Mouse (Mus musculus) MEL (cell line): ENCODE measurements at regions not wholly inside any gene's neighbourhood (a gene's known extent, or its start where the extent isn't known, plus 50 kb on each side); places are given as distances from the start of the nearest gene placed in this dataset.

Source experiments
- DNase-seq: peaks from one replicate; pipeline ENCODE4 v3.0.0; 2011; ENCODE audit warnings: low read depth, low spot score
- H3K27ac ChIP-seq: 2 replicates; pipeline ENCODE4 v1.5.1; 2012; ENCODE audit warnings: low read depth, mild to moderate bottlenecking, control low read depth, low read length, moderate library complexity; ENCODE audit not compliant: control insufficient read depth
- H3K27me3 ChIP-seq, 2 experiments: fragments of 150-350 bp in 1 of 2; sonication (generic) in 1 of 2; 2 replicates each; pipeline ENCODE4 v1.6.1; 2012; ENCODE audit warnings: low read length in 2 of 2, mild to moderate bottlenecking in 2 of 2, improper control_type of control experiment in 1 of 2, moderate library complexity in 1 of 2; ENCODE audit not compliant: insufficient read depth in 2 of 2, control insufficient read depth in 1 of 2
- H3K36me3 ChIP-seq, 2 experiments: 2 replicates each; pipeline ENCODE4 v1.6.1; 2012 to 2014; ENCODE audit warnings: low read length in 2 of 2, improper control_type of control experiment in 1 of 2, inconsistent platforms in 1 of 2, mild to moderate bottlenecking in 1 of 2; ENCODE audit not compliant: insufficient read depth in 2 of 2, control insufficient read depth in 1 of 2
- H3K4me1 ChIP-seq, 2 experiments: fragments of 150-350 bp in 1 of 2; sonication (generic) in 1 of 2; 2 replicates each; pipeline ENCODE4 v1.6.1; 2012; ENCODE audit warnings: low read length in 2 of 2, improper control_type of control experiment in 1 of 2, mild to moderate bottlenecking in 1 of 2; ENCODE audit not compliant: insufficient read depth in 2 of 2, control insufficient read depth in 1 of 2
- H3K4me3 ChIP-seq, 2 experiments: fragments of 150-350 bp in 1 of 2; sonication (generic) in 1 of 2; 2 replicates each; pipeline ENCODE4 v1.5.1; 2012; ENCODE audit warnings: low read depth in 2 of 2, low read length in 2 of 2, mild to moderate bottlenecking in 2 of 2, moderate library complexity in 2 of 2, control low read depth in 1 of 2, improper control_type of control experiment in 1 of 2; ENCODE audit not compliant: control insufficient read depth in 1 of 2, insufficient read depth in 1 of 2
- H3K79me2 ChIP-seq: 2 replicates; pipeline ENCODE4 v1.6.1; 2012; ENCODE audit warnings: mild to moderate bottlenecking, low read length, moderate library complexity; ENCODE audit not compliant: control insufficient read depth, poor library complexity, insufficient read depth
- H3K9ac ChIP-seq: 2 replicates; pipeline ENCODE4 v1.6.1; 2012; ENCODE audit warnings: low read depth, mild to moderate bottlenecking, control low read depth, low read length, moderate library complexity; ENCODE audit not compliant: control insufficient read depth, poor library complexity, severe bottlenecking
- H3K9me3 ChIP-seq: fragments of 150-350 bp; sonication (generic); replicated peaks from 2 replicates; pipeline ENCODE4 v1.6.1; 2012; ENCODE audit warnings: mild to moderate bottlenecking, low read length, improper control_type of control experiment, moderate library complexity; ENCODE audit not compliant: insufficient read depth
- BHLHE40 ChIP-seq: IDR thresholded peaks from 2 replicates; pipeline ENCODE4 v1.6.1; 2012; ENCODE audit warnings: low read depth, mild to moderate bottlenecking, inconsistent platforms, low read length, improper control_type of control experiment, borderline replicate concordance
- CHD1 ChIP-seq: IDR thresholded peaks from 2 replicates; pipeline ENCODE4 v1.6.1; 2012; ENCODE audit warnings: low read depth, mild to moderate bottlenecking, inconsistent platforms, low read length, improper control_type of control experiment
- CHD2 ChIP-seq: IDR thresholded peaks from 2 replicates; pipeline ENCODE4 v1.6.1; 2011; ENCODE audit warnings: low read length, improper control_type of control experiment
- ELF1 ChIP-seq: IDR thresholded peaks from 2 replicates; pipeline ENCODE4 v1.6.1; 2014; ENCODE audit warnings: low read depth, mild to moderate bottlenecking, inconsistent platforms, low read length, improper control_type of control experiment, moderate library complexity
- ETS1 ChIP-seq: IDR thresholded peaks from 2 replicates; pipeline ENCODE4 v1.6.1; 2012; ENCODE audit warnings: low read depth, mild to moderate bottlenecking, inconsistent platforms, low read length, improper control_type of control experiment, moderate library complexity
- GABPA ChIP-seq: IDR thresholded peaks from 2 replicates; pipeline ENCODE4 v1.6.1; 2012; ENCODE audit warnings: low read depth, mild to moderate bottlenecking, inconsistent platforms, low read length, improper control_type of control experiment, moderate library complexity
- GATA1 ChIP-seq: IDR thresholded peaks from 2 replicates; pipeline ENCODE4 v1.6.1; 2011; ENCODE audit warnings: low read depth, low read length, improper control_type of control experiment
- HCFC1 ChIP-seq: IDR thresholded peaks from 2 replicates; pipeline ENCODE4 v1.6.1; 2012; ENCODE audit warnings: low read depth, mild to moderate bottlenecking, inconsistent platforms, low read length, improper control_type of control experiment, moderate library complexity
- JUND ChIP-seq: IDR thresholded peaks from 2 replicates; pipeline ENCODE4 v1.6.1; 2011; ENCODE audit warnings: low read depth, mild to moderate bottlenecking, improper control_type of control experiment, low read length
- KAT2A ChIP-seq: conservative IDR thresholded peaks from 2 replicates; pipeline ENCODE4 v1.6.1; 2012; ENCODE audit warnings: low read depth, low read length, improper control_type of control experiment, inconsistent platforms
- MAFK ChIP-seq: IDR thresholded peaks from 2 replicates; pipeline ENCODE4 v1.6.1; 2011; ENCODE audit warnings: low read depth, mild to moderate bottlenecking, low read length, improper control_type of control experiment, borderline replicate concordance
- MAX ChIP-seq: IDR thresholded peaks from 2 replicates; pipeline ENCODE4 v1.6.1; 2011; ENCODE audit warnings: low read length, improper control_type of control experiment
- MXI1 ChIP-seq: IDR thresholded peaks from 2 replicates; pipeline ENCODE4 v1.6.1; 2011; ENCODE audit warnings: mild to moderate bottlenecking, low read depth, low read length, improper control_type of control experiment
- MYB ChIP-seq: IDR thresholded peaks from 2 replicates; pipeline ENCODE4 v1.6.1; 2011; ENCODE audit warnings: mild to moderate bottlenecking, low read depth, low read length, improper control_type of control experiment
- NELFE ChIP-seq: IDR thresholded peaks from 2 replicates; pipeline ENCODE4 v1.6.1; 2011; ENCODE audit warnings: low read depth, low read length, improper control_type of control experiment
- POLR2AphosphoS2 ChIP-seq: IDR thresholded peaks from 2 replicates; pipeline ENCODE4 v1.6.1; 2011; ENCODE audit warnings: low read length, improper control_type of control experiment
- POLR2AphosphoS5 ChIP-seq: IDR thresholded peaks from 2 replicates; pipeline ENCODE4 v1.6.1; 2012; ENCODE audit warnings: low read depth, borderline replicate concordance, mild to moderate bottlenecking, inconsistent platforms, low read length, moderate library complexity, mixed read lengths
- RCOR1 ChIP-seq: IDR thresholded peaks from 2 replicates; pipeline ENCODE4 v1.6.1; 2012; ENCODE audit warnings: low read depth, mild to moderate bottlenecking, inconsistent platforms, low read length, improper control_type of control experiment
- SIN3A ChIP-seq: IDR thresholded peaks from 2 replicates; pipeline ENCODE4 v1.6.1; 2012; ENCODE audit warnings: low read length, improper control_type of control experiment, inconsistent platforms
- SMC3 ChIP-seq: IDR thresholded peaks from 2 replicates; pipeline ENCODE4 v1.6.1; 2011; ENCODE audit warnings: low read depth, low read length, improper control_type of control experiment
- TBP ChIP-seq: IDR thresholded peaks from 2 replicates; pipeline ENCODE4 v1.8.0; 2011; ENCODE audit warnings: low read depth, low read length, improper control_type of control experiment
- TCF12 ChIP-seq: IDR thresholded peaks from 2 replicates; pipeline ENCODE4 v1.6.1; 2014; ENCODE audit warnings: low read depth, mild to moderate bottlenecking, inconsistent platforms, low read length, improper control_type of control experiment, moderate library complexity
- USF1 ChIP-seq: IDR thresholded peaks from 2 replicates; pipeline ENCODE4 v1.6.1; 2014; ENCODE audit warnings: low read depth, mild to moderate bottlenecking, inconsistent platforms, low read length, improper control_type of control experiment, moderate library complexity
- USF2 ChIP-seq, 2 experiments: IDR thresholded peaks; 2 replicates each; pipeline ENCODE4 v1.6.1; 2011 to 2012; ENCODE audit warnings: improper control_type of control experiment in 2 of 2, low read length in 2 of 2, borderline replicate concordance in 1 of 2, inconsistent platforms in 1 of 2, low read depth in 1 of 2, mild to moderate bottlenecking in 1 of 2; ENCODE audit not compliant: insufficient read depth in 1 of 2
- ZKSCAN1 ChIP-seq: IDR thresholded peaks from 2 replicates; pipeline ENCODE4 v1.6.1; 2012; ENCODE audit warnings: low read depth, mild to moderate bottlenecking, inconsistent platforms, low read length, improper control_type of control experiment, moderate library complexity
- ZMIZ1 ChIP-seq: IDR thresholded peaks from 2 replicates; pipeline ENCODE4 v1.6.1; 2012; ENCODE audit warnings: low read depth, mild to moderate bottlenecking, inconsistent platforms, low read length, improper control_type of control experiment, moderate library complexity
- ZNF384 ChIP-seq: IDR thresholded peaks from 2 replicates; pipeline ENCODE4 v1.6.1; 2012; ENCODE audit warnings: low read depth, mild to moderate bottlenecking, inconsistent platforms, low read length, improper control_type of control experiment

- TF ChIP-seq GATA1 (no peak), SMC3 (no peak), SIN3A (no peak), POLR2AphosphoS5 (no peak), MAFK (no peak), TBP (no peak), CHD2 (no peak), TCF12 (no peak), RCOR1 (no peak), USF2 (IDR thresholded peaks at IDR 0.05; ENCODE audit: borderline replicate concordance in 1 of 2, insufficient read depth in 1 of 2, low read depth in 1 of 2, low read length in 2 of 2) (no peak), ETS1 (no peak), ZMIZ1 (no peak)
- TF ChIP-seq, all 39 proteins: peak for 0
- H3K36me3 ChIP-seq = no peaks in the 10 kb centered on the region
- H3K79me2 ChIP-seq = no peaks in the 10 kb centered on the region
- H3K27ac ChIP-seq = no peak overlapping the region
- no peak overlapping the region for H3K4me3 ChIP-seq
- H3K27me3 ChIP-seq = no peaks in the 10 kb centered on the region
- no peaks in the 10 kb centered on the region for H3K9me3 ChIP-seq
- no peak overlapping the region for H3K9ac ChIP-seq
- H3K4me1 ChIP-seq = no peaks in the 10 kb centered on the region
- DNase-seq = no peak
These were observed 181.2 kb downstream of the Ackr3 start for GRCm38 (mm10) chr1:90385024-90385423.

DNA sequence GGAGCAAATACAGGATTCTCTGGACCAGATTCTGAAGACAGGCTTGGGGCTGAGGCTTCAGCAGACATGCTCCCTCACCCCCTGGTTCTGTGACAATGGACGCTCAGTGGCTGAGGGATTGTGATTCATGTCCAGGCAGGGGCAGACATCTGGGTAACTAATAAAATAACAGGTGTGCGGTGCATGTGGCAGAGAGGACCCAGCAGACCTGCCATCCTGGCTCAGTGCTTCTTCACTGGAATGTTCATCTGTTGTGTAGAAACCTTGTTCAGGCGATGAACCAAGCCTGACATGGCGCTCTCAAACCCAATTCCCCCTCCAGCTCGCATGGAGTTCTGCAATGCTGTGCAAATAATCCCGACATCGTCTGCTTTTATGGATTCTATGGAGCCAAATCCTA lies 183.0 kb downstream of the Ackr3 start:
- DNase-seq = no peak
- H3K9ac ChIP-seq = no peak overlapping the region
- no peaks in the 10 kb centered on the region for H3K79me2 ChIP-seq
- no peak for TF ChIP-seq JUND
- no peak for TF ChIP-seq USF2 (IDR thresholded peaks at IDR 0.05; ENCODE audit: borderline replicate concordance in 1 of 2, insufficient read depth in 1 of 2, low read depth in 1 of 2, low read length in 2 of 2)
- no peak for TF ChIP-seq TBP
- TF ChIP-seq GABPA = no peak
- TF ChIP-seq ETS1 = no peak
- no peak for TF ChIP-seq ZNF384
- TF ChIP-seq ZKSCAN1 = no peak
- TF ChIP-seq NELFE = no peak
- TF ChIP-seq BHLHE40 = no peak
- TF ChIP-seq CHD1 = no peak
- TF ChIP-seq MAX = no peak
- TF ChIP-seq HCFC1 = no peak
- TF ChIP-seq ELF1 = no peak
- TF ChIP-seq MYB = no peak
- TF ChIP-seq MXI1 = no peak
- TF ChIP-seq CHD2 = no peak
- TF ChIP-seq USF1 = no peak
- no peak for TF ChIP-seq KAT2A
- TF ChIP-seq POLR2AphosphoS2 = no peak
- TF ChIP-seq POLR2AphosphoS5 = no peak
- no peak overlapping the region for H3K27ac ChIP-seq
- no peaks in the 10 kb centered on the region for H3K27me3 ChIP-seq
- H3K4me3 ChIP-seq = no peak overlapping the region
- no peaks in the 10 kb centered on the region for H3K4me1 ChIP-seq
- H3K9me3 ChIP-seq = no peaks in the 10 kb centered on the region
- no peaks in the 10 kb centered on the region for H3K36me3 ChIP-seq
